Comparison of ENCODE assay signal across 22 mouse cellular contexts in genomic region chr15:21261318-21261717, GRCm38 (mm10).
"Had no signal": no experiment of that assay in that cellular context is flagged by ENCODE, and none has a peak within 500 bp of the region (broad histone marks: within the 10 kb centered on the region; RNA-seq: fewer than 3 reads in every experiment).

No protein-coding gene starts in this region.

- ATAC-seq: hindbrain, embryonic 16.5 days; hindbrain, postnatal 0 days; inflammation-experienced regulatory T-cells, adult 6 months; intestine, embryonic 15.5 days; intestine, embryonic 16.5 days; intestine, postnatal 0 days had no signal

- DNase-seq: heart, postnatal 10 days; heart, postnatal 14 days; heart, postnatal 36 days; heart, postnatal 4 days; kidney, adult 11 months; kidney, adult 18-20 months; kidney, adult 2 months; kidney, adult 8-10 months; kidney, adult 9 months; kidney, postnatal 10 days; kidney, postnatal 14 days; kidney, postnatal 25 days; kidney, postnatal 36 days; kidney, postnatal 4 days; layer of hippocampus, adult 9-11 months; layer of hippocampus, postnatal 36 days had no signal
